Mouse (Mus musculus): ENCODE results near the gene Mfsd4b1.

DNA sequence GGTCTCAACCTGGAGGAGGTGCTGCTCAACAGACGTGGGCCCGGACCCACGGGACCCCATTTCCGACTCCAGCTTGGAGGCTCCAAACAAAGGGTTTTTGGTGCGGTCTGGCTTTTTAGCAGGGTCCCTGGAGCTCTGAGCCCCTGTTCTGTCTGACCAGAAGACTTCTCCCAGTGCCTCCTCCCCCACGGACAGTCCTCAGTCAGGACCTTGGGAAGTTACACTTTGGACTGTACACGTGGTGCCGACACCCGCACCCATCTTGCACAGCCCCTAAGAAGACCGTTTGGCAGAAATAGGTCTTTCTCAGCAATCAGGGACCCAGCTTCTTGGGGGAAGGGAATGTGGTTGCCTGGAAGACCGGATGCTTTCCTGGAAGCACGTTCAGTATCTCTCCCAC, 38.6 kb downstream of the Mfsd4b1 start, which contains the start of gene Mfsd4b5:
- TF ChIP-seq CTCF (IDR thresholded peaks at IDR 0.05; ENCODE audit: insufficient read depth, low read length) (no peak), POLR2A (IDR thresholded peaks at IDR 0.05; ENCODE audit: borderline replicate concordance, extremely low read depth, low read depth, low read length) (no peak)
